Mouse (Mus musculus): ENCODE results near the gene Mrpl58.

Mrpl58 gene

DNA sequence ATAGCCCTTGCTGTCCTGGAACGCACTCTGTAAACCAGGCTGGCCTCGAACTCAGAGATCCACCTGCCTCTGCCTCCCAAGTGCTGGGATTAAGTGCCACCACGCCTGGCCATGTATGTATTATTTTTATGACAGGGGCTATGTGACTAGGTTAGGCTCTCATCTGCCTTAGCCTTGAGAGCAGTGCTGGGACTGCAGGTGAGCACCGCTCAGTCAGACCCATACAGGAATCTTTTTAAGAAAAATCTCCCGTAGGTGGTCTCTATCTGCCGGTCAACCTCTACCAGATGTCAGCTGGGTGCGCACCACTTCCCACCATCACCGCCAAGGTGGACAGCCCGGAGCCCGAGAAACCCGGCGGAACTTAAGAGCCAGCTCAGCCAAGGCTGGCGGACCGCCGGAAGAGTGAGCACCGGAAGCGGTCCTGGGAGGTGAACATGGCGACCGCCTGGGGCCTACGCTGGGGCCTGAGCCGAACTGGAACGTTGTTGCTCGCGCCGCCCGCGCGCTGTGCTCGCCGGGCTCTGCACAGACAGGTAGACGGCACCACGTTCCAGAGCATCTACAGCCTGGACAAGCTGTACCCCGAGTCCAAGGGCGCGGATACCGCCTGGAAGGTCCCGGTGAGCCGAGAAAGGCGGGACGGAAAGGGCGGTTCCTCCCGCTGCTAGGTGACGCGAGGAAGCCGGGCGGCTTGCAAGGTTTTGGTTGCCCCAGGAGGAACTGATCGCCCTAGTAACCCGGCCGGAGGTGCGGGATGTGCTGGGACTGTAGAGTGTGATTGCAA, at the start of gene Mrpl58:
Gene Mrpl58 (plus strand): TSS at position 415 of the 787 bp plus-strand sequence.
- in situ Hi-C loops (cut with MboI) = no loop called here

DNA sequence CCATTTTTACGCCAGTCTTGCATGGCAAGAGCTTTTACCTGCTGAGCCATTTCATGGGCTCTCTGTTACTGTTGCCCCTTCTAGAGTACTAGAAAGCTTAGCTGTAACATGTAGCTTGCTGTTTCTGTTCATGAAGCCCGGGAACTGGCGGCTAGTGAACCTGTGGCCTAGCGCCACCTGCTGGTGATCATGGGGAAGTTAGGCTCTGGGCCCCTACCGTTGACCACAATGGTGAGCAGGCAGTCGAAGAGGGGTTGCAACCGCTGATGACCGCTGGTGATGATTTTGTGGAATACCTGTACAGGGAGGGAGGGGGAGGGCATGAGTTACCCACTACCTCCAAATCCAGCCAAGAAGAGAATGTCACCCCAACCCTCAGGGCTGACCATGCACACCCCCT, 49.4 kb upstream of the Mrpl58 start:
- in situ Hi-C loops (cut with MboI) = no loop called here

DNA sequence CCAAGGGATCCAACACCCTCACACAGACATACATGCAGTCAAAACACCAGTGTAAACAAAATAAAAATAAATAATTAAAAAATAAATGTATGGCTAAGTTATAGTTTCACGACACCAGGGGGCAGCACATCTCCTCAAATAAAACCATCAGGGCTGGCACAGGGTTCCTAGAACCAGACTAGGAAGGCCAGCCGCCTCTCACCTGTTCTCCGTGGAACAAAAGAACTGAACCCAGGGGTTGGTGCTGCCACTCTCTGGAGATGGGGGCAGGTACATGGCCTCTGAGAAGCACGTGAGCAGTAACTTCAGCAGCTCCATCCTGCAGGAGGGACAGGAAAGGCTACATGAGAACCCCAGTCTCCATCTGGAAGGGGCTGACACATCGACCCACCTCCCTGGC, 45.1 kb upstream of the Mrpl58 start:
- in situ Hi-C loops (cut with MboI) = no loop called here

DNA sequence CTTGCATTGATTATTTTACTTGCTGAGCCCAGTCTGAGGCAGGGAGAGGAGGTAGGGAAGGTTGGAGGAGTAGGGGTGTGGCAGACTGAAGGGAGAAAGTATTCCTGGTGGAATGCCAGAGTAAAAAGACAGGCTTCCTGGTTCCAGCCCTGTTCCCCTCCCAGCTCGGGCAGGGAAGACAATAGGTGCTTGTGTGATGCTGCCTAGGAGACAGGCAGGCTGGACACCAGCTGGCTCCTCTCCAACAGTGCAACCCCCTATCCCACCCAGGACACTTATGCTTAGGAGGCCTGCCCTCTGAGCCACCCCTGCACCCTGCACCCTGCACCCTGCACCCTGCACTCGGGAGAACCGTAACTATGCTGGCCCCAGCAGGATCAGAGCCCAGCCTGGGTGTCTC, 44.3 kb upstream of the Mrpl58 start:
- in situ Hi-C loops (cut with MboI) = no loop called here

DNA sequence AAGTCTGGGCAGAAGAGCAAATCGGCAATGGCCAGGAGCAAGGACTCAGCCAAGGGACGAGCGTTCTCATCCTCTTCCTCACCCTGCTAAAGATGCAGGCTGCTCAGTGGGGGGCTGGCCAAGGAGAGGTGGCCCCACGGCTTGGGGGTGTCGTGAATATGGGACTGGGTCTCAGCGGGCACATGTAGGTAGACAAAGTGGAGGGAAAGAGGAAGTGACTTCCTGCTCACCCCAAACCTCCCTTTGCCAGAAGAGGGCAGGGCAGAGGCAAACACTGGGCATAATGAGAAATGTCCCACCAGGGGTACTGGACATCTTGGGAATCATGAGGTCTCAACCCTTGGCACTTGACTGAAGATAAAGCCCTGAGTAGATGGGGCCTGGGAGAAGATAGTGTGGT, 43.8 kb upstream of the Mrpl58 start:
- in situ Hi-C loops (cut with MboI) = no loop called here

DNA sequence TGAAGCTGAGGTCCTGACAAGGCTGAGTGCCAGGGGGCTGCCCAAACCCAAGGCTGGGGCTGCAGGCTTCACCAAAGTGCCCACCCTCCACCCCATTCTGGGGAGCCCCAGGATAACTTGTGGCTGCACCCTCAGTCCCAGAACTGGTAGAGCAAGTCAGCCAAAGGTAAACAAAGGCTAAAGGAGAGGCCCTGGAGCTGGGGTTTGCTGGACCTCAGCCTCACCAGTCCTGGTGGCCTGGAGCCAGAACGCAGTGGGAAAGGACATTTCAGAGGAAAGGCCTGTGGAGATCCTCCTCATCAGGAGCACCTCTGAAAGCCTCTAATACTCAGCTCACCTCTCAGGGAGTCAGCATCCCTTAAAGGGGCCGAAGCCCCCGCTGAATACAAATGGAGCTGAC, 39.4 kb upstream of the Mrpl58 start:
- in situ Hi-C loops (cut with MboI) = no loop called here

DNA sequence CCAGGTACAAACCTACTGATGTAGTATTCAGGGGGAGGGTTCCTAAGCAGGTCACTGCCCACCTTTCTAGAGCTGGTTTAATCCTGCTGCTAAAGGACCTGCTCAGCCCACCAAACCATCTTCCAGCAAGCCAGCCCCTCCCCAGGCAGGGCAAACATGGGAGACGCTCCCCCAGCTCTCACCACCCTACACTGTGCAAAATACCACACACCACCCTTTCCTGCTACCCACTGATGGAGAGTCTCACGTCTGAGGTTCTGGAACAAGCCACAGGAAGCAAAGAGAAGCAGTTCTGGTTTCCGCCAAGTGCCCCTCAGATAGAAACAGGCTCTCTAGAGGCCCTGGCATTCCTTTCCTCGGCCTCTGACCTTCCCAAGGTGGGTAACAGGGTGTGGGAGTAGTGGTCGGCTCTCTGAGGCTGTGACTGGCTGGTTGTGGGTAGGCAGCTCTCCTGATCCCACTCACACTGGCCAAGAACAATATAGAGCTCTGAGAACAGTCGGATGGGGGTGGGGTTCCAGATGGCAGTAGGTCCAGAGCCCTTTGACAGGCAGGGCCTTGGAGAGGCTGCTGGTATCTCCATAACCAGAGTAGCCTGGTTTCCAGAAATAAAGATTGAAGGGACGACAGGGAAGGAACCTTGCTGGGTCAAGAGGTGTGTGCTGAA, 37.4 kb upstream of the Mrpl58 start:
- in situ Hi-C loops (cut with MboI) = no loop called here

DNA sequence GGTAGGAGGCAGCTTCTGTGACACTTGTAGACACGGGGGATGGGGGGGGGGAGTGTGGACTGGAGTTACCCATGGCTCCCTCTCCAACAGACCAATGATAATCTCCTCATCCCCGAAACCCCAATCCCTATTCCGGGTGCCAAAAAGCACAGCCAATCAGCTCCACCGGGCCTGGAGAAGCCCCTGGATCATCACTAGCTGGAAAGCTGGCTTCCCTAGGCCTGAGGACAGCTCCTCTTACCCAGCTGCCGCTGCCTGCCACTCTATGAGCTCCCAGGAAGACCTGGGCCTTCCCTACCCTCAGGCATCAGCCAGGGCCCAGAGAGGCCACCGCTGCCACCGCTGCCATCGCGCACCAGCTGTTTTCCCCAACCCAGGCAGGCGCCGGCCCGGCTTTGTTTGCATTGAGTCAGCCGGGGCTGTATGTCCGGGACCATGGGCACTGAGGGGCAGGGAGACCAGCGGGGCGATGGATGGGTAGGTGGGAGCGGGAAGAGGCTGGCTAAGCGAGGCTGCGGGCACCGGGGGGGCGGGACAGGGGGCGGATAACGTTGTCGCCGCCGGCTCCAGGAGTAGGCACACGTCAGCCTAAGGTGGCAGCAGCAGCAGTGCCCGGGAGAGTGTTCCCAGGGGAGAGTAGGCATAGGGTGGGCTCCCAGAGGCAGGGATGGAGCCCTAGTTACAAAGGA, 36.7 kb upstream of the Mrpl58 start:
- in situ Hi-C loops (cut with MboI) = no loop called here

DNA sequence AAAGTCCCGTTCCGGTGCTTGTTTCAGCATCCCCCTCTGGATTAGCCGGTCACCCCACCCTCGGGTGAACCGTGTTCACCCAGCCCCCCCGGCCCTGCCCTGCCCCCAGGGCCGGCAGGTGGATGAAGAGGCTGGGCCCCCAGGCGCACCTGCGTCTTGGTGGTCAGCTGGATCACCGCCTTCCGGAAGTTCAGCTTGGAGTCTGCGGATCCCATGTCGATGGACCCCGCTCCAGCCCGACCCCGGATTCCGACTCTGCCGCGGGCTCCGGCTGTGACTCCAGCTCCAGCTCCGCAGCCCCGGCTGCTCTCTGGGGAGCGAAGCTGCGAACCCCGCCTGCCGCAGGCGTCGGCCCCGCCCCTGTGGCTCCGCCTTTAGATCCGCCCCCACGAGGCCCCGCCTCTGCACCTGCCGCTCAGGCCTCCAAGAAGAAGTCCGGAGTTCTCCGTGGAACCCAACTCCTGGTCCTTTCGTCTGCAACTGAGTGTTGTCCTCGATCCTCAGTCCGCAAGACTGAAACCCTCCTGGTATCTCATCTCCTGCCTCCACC, 36.1 kb upstream of the Mrpl58 start, which contains the start of gene Hid1:
Gene Hid1 (minus strand): TSS at position 362 of the 550 bp plus-strand sequence.
- in situ Hi-C loops (cut with MboI) = no loop called here

DNA sequence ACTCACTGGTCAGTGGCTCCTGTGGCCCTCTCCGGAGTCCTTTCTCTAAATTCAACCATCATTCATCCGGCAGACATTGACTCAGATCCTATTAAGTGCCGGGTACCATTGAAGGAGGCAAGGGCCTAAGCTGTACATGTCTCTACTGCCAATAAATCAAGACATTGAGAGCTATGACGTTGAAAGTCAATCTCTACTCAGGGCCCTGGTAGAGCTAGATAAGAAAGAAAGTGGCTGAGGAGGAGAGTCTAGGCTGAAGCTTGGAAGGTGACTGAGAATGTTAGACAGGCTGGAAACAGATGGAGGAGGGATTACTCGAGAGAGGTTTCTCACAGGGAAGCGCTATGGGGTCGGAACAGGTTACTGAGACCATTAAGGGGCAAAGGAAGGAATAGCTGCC, 33.2 kb upstream of the Mrpl58 start:
- in situ Hi-C loops (cut with MboI) = no loop called here

DNA sequence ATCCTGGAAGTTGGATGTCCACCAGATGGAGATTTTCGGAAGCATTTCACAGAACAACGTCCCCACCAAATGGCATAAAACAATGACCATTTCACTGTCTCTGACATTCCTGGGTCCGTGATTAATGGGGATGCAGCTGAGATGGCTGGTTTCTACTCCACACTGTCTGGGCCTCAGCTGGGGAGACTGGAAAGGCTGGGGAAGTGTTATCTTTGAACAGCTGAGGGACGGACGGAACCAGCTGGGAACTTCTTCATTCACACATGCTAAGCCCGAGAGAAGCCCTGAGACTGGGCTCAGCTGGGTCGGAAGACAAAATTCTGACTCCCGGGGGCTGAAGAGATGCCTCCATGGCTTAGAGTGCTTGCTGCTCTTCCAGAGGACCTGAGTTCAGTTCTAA, 32.2 kb upstream of the Mrpl58 start:
- in situ Hi-C loops (cut with MboI) = no loop called here

DNA sequence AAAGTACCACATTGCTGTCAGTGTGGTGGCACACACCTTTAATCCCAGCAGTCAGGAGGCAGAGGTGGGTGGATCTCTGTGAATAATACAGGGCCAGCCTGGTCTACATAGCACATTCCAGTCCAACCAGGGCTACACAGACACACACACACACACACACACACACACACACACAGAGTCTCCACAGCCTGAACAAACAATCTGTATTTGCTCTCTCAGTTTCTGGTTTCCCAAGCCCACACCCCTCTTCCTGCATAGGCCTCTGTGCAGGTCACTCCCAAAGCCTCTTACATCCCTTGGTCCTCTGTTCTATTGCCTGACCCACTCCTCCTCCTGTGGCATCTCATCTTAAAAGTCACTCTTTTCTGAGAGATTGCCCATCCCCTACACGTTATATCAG, 31.5 kb upstream of the Mrpl58 start:
- in situ Hi-C loops (cut with MboI) = no loop called here

DNA sequence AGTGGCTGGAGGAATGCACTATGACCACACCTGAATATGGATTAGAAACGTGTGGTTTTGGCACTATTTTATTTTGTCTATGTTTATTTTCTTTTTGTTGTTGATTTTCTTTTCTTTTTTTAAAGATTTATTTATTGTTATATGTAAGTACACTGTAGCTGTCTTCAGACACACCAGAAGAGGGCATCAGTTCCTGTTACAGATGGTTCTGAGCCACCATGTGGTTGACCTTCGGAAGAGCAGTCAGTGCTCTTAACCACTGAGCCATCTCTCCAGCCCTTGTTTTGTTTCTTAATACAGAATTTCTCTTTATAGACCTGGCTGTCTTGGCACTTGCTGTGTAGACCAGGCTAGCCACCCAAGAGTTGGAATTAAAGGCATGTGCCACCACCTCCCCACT, 30.8 kb upstream of the Mrpl58 start:
- in situ Hi-C loops (cut with MboI) = no loop called here

DNA sequence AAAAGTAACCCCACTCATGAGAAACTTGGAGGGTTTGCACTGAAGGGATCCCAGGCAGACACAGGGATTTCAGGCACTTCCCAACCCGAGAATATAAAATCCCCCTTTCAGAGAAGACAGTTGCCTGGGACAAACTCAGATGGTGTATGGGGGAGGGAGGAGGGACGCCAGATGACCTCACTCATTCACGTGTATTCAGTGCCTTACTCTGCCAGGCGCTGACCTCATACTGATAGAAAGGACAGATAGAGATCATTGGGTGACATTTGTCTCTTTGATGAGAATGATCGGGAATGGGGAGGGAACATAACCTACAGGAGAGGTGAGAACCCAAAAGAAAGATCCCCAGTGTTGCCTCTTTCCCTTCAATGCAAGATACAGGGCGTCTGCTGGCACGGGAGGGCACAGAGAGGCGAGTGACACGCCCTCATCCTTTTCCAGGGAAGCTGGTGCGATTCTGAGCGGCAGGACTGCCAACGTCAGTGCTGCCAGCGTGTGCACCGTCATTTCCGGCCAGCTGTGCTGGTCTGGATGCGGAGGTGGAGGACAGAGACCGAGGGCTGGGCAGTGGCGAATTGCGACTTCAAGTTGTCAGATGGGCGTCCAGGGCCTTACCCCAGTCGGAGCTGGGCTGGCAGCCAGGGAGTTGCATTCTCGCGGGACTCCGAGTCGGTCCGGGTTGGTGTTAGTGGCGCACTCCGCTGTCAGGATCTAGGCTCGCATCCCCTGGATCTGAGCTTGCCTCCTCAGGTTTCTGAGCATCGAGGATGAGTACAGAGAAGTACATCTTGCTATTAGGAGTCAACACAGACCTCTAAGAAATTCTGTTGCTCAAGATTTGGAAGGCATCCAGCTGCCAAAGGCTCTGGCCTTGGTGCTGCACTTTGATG, 29.5 kb upstream of the Mrpl58 start:
- in situ Hi-C loops (cut with MboI) = no loop called here

DNA sequence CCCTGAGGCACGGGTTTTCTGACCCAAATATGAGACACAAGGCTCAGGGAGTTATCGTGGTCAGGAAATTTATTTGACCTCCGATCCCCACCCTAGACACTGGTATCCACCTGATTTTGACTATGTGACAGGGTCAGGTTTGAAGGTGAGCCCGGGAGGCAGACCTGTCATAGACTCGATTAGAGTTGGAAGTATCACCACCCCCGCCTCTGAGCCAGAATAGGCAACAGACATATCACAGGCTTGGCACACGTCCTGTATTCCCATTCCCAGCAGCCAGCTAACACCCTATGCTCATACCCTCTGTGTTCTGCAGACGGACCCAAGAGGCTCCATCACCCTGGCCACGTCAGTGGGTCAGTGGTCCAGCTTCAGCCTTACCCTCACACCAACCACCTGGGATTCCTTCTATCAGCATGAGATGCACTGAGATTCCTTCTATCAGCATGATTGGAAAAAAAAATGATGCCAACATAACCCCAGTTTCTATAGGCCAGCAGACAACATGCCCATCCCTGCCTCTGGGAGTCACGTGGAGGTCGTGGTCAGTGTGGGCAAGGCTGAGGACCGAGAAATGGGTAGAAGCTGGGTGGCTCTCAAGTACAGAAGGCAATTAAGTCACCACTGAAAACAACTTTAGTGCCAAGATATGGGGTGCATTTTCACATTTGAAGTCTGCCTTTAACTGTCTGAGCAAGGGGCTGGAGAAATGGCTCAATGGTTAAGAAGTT, 28.7 kb upstream of the Mrpl58 start:
- in situ Hi-C loops (cut with MboI) = no loop called here

DNA sequence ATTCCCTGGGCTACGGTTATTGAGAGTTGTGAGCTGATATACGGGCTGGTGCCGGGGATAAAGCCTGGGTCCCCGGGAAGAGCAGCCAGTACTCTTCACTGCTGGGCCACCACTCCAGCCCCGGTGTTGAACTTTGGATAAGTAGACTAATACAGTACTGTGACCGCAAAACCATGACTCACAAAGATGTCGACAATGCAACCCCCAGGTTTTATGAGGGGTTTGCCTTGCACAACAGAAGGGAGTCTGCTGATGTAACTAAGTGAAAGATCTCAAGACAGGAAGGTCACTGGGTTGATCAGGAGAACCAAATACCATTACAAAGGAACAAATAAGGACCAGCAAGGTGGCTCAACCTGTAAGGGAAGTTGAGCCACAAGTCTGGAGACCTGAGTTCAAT, 26.8 kb upstream of the Mrpl58 start:
- in situ Hi-C loops (cut with MboI) = no loop called here

DNA sequence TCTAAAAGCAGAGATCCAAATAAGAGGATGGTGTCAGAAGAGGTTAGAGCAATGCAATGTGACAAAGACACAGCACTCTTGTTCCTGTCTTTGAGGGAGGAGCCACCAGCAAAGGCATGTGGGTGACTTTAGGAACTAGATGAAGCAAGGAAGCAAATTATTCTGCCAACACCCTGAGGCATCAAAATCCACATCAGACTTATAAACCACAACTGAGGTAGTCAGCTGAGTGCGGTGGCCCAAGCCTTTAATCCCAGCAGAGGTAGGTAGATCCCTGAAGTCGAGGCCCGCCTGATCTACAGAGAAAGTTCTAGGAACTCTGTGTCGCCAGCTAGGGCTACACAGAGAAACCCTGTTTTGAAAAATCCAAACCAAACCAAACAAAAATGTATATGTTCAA, 26.3 kb upstream of the Mrpl58 start:
- in situ Hi-C loops (cut with MboI) = no loop called here

DNA sequence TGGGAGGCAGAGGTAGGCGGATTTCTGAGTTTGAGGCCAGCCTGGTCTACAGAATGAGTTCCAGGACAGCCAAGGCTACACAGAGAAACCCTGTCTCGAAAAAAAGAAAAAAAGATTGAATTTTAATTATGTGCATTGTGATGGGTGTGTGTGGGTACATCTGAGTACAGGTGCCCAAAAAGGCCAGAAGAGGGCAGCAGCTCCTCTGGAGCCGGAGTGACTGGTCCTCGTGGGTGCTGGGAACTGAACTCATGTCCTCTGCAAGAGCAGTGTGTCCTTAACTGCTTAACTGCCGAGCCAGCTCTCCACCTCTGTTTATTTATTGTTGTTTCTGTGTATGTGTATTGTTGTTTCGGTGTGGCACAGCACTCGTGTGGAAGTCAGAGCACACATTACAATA, 25.7 kb upstream of the Mrpl58 start:
- in situ Hi-C loops (cut with MboI) = no loop called here

DNA sequence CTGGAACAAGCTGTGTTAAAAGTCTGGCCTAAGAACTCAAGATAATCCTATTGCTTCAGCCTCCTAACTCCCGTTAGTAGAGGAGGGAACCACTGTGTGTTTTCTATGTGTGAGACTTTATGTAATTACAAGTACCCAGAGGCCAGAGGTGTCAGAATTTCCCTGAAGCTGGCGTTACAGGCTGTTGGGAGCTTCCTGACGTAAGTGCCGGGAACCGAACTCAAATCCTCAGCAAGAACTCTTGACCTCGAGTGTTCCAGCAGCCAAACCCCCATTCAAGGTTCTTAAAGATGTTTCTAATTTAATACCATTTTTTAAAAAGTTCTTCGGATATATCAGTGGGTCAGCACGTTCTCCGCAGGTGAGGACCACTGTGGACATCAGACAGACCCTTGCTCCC, 22.3 kb upstream of the Mrpl58 start:
- in situ Hi-C loops (cut with MboI) = no loop called here

DNA sequence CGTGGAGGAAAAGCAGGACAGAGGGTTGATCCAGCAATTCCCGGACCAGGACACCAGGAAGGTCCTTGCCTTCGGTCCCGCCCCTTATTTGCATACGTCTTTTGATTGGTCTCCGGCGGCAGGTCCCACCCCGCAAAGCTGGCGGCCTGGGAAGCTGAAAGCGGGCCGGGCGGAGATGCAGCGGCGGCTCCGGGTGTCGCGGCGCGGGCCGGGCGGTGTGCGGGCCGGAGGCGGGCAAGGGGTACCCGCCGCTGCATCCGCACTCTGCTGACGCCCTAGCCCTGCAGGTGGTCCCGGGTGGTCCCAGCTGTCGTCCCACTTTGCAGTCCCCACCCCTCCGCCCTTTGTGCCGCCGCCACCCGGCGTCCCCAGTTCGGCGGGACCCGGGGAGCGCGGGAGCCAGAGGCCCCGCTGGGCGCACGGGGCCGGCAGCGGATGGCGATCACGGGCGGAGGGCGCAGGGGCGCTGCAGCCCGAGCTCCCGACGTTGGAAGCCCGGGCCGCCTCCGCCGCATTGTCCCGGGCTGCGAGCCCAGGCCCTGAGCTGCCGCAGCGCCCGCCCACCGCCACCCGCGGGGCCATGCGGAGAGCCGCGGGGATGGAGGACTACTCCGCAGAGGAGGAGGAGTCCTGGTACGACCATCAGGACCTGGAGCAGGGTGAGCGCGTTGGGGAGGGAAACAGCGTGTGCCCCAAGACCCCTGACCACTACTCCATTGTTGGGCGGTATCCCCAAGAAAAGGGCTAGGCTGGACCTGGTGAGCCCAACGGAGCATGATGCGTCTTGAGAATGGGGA, 21.6 kb upstream of the Mrpl58 start, which contains the start of gene Cdr2l:
Gene Cdr2l (plus strand): TSS at position 174 of the 797 bp plus-strand sequence.
- in situ Hi-C loops (cut with MboI) = no loop called here
